Mouse (Mus musculus) left cerebral cortex, postnatal 14 days (tissue): ENCODE measurements around the gene Sptbn1. TPM values are rescaled to one million over a fixed set of nuclear protein-coding genes. Genes with fewer than 3 reads are reported as not detected.
A peak's percentile ranks its signal among the peaks of the same experiment; 100 is the strongest.

ENCODE experiments used
- DNase-seq, 2 experiments: peaks; one replicate each; pipeline ENCODE4 v3.0.0; 2021 to 2022; ENCODE audit warnings: low spot score in 2 of 2, mixed read lengths in 1 of 2
- intact Hi-C: fragments of 180-260 bp; cut with DNase I; formaldehyde crosslinking; loops from one replicate; pipeline ENCODE4 v1.15.1; 2025
- total RNA-seq, 2 experiments: library from RNA; stranded (reverse); gene quantifications; 2 replicates each; pipeline ENCODE4 v1.2.3; 2021

Gene Sptbn1
- total RNA-seq, 2 experiments from 2014 or later, result 711 to 761 TPM

DNA sequence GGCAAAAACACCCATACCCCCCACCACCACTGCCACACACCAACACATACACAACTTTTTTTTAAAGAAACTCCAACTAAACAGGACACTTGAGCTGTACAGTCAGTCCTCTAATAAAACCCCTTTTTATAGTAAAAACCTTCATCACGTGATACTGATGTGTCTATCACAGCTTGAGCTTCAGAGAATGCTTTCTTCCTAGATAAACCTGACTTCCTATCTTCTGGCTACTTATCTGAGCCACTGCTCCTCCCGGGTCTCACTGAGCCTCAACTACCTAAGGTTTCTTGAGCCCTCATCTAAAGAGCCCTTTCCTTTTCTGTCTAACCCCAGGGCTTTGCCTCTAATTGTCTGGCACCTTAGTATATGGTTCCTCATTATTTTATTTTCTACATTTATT is 113.0 kb downstream of the Sptbn1 start:
- DNase-seq, result no peak
- intact Hi-C loops, result loop anchor here (10.0 kb wide), 1 partner anchor 110 kb away; the partner anchor contains the start of gene Sptbn1

GRCm38 (mm10) chr11:30148888-30149287 is 119.1 kb downstream of the Sptbn1 start:
- no peak for DNase-seq
- intact Hi-C loops, result no loop called here

- no peak for DNase-seq
- intact Hi-C loops, result no loop called here
Measured at GRCm38 (mm10) chr11:30148378-30148777, 119.6 kb downstream of the Sptbn1 start.

GRCm38 (mm10) chr11:30147882-30148281 is 120.1 kb downstream of the Sptbn1 start:
- intact Hi-C loops, result no loop called here
- no peak for DNase-seq

DNA sequence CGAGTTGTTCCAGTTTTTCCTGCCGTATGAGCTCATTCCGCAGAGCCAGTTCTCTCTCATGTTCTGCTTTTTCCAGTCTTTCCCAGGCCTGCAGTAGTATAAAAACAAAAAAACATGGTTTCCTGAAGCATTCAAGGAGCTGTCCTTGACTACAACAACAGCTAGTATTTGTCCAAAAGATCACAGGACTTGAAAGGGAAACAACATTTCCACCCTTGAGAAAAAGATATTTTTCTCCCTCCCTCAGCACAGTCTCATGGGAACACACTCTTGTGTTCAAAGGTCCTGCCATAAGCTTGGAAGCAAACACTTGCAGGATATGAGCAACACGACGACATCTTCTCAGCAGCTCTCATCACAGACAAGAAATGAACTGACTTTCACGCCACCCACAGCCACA is 124.9 kb downstream of the Sptbn1 start:
- intact Hi-C loops, result loop anchor here (5.0 kb wide), 1 partner anchor 514 kb away; no protein-coding TSS in a partner anchor

GRCm38 (mm10) chr11:30139165-30139826 is 128.7 kb downstream of the Sptbn1 start:
- no peak for DNase-seq
- intact Hi-C loops, result loop anchor here (10.0 kb wide), 1 partner anchor 716 kb away; no protein-coding TSS in a partner anchor

More for the DNA sequence above, 124.9 kb downstream of the Sptbn1 start:
- DNase-seq, result no peak

DNA sequence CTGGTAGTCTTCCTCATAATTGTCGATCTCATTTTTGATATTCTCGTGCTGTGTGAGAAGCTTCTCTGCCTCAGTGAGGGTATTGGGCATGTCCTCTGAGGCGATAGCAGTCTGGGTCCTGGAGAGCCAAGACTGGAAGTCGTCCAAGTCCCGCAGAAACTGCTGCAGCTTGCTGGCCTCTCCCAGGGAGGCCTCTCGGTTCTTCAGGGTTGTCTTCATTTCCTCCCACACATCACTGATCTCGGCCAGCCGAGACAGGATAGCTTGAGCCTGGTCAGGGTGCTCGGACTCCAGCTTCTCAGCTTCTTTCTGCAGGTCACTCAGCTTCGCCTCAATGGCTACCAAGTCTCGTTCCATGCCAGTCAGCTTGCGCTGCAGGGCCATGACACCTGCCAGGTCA is 130.9 kb downstream of the Sptbn1 start:
- DNase-seq, result no peak
- intact Hi-C loops, result loop anchor here (10.0 kb wide), 1 partner anchor 718 kb away; no protein-coding TSS in a partner anchor

- no peak for DNase-seq
- intact Hi-C loops, result loop anchor here (10.0 kb wide), 1 partner anchor 721 kb away; no protein-coding TSS in a partner anchor
Measured at GRCm38 (mm10) chr11:30134058-30134457, 133.9 kb downstream of the Sptbn1 start.

DNA sequence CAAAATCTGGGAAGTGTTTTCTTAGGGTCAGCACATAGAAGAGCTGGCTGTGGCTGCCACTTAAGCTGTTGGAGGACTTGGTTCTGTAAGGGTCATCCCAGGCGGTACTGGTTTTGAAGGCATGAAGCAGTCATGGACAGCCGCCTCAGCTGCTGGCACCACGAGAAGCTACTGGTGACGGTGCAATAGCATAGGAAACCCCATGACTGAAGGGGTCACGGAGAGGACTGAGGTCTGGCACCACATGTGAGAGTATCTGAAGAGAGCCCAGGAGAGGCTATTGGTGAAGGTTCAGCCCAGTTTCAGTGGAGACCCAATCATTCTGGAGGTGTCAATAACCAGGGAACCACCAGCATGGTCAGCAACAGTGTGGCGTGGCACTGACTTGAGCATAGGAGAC is 135.4 kb downstream of the Sptbn1 start:
- DNase-seq, result no peak
- intact Hi-C loops, result loop anchor here (10.0 kb wide), 1 partner anchor 722 kb away; no protein-coding TSS in a partner anchor

DNA sequence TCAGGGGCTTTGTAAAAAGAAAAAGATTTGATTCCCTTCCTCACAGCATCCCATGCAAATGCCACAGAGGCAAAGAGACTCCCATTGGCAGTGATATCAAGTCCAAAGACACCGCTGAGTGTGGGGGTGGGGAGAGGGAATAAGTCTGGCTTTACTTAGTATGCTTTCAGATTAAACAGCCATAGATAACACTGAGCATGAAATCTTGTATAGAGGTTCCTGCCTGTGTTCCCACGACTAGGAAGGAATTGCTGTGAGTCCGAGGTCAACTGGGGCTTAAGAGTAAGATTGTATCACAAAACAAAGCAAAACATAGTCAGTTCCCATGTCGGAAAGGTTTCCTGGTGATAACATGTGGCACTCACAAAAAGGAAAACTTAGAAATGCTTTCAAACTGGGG is 136.3 kb downstream of the Sptbn1 start:
- intact Hi-C loops, result loop anchor here (10.0 kb wide), 1 partner anchor 723 kb away; no protein-coding TSS in a partner anchor
- no peak for DNase-seq

DNA sequence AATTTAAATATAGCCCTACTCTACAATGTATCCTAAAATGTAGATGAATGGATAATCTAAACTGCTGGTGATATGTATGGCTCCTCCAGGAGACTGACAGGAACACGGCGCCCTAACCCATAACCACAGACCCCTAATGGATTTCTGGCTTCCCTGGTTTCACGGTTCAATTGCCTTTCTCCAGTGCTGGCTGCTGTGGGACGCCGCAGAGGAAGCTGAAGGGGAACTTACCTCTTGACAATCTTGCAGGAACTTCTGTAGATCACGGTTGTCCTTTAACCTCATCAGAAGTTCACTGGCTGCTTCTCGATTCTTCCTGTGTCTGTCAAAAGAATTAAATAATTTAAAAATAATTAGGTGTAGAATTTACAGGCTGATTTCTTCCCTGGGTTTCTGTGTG is 138.6 kb downstream of the Sptbn1 start:
- DNase-seq, result no peak
- intact Hi-C loops, result loop anchor here (5.0 kb wide), 1 partner anchor 528 kb away; no protein-coding TSS in a partner anchor

GRCm38 (mm10) chr11:30126840-30127239 is 141.1 kb downstream of the Sptbn1 start:
- DNase-seq, result no peak
- intact Hi-C loops, result loop anchor here (5.0 kb wide), 1 partner anchor 530 kb away; no protein-coding TSS in a partner anchor

GRCm38 (mm10) chr11:30118038-30118437 is 149.9 kb downstream of the Sptbn1 start:
- intact Hi-C loops, result no loop called here
- no peak for DNase-seq

- DNase-seq, result peak in 1 of 2 experiments; percentile 23
- intact Hi-C loops, result no loop called here
Measured at GRCm38 (mm10) chr11:30113631-30114030, 154.3 kb downstream of the Sptbn1 start.

GRCm38 (mm10) chr11:30110634-30111033 is 157.3 kb downstream of the Sptbn1 start:
- no peak for DNase-seq
- intact Hi-C loops, result no loop called here

DNA sequence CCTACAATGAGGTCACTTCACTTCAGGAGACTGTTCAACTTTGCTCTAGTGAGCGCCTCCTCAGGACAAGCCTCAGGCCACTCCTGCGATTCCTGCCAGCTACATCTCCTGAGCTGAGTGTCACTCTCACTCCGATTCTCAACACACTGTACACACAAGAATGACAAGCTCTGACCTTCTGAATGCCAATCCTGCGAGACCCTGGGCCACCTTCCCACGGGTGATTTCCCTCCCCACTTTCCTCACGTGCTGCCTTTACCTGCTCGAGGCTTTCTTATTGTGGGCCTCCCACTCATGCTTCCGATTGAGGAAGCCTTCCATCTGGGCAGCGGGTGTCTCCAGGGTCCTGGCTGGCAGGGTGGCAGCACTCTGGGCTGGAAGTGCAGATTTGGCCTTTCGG is 163.8 kb downstream of the Sptbn1 start:
- no peak for DNase-seq
- intact Hi-C loops, result loop anchor here (5.0 to 10.0 kb wide), 2 partner anchors 82 to 721 kb away; no protein-coding TSS in a partner anchor

DNA sequence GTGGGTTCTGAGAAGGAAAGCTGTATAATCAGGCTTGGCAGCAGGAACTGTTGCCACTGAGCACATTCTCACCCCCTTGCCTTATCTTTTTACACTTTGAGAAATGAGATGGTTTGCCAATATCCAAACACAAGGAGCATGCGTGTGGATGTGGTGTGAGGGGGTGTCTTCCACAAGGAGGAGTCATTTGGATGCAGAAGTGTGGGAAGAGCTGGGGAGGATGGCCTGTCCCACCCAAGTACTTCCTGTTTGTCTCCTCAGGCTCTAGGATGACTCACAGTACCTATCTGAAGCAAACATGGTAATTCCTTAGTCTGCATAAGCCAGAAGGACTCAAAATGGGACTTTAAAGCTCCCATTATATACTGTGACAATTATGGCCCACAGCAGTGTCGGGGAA is 165.4 kb downstream of the Sptbn1 start:
- intact Hi-C loops, result loop anchor here (5.0 to 10.0 kb wide), 2 partner anchors 80 to 722 kb away; no protein-coding TSS in a partner anchor
- peak; percentile 21 to 42 for DNase-seq

DNA sequence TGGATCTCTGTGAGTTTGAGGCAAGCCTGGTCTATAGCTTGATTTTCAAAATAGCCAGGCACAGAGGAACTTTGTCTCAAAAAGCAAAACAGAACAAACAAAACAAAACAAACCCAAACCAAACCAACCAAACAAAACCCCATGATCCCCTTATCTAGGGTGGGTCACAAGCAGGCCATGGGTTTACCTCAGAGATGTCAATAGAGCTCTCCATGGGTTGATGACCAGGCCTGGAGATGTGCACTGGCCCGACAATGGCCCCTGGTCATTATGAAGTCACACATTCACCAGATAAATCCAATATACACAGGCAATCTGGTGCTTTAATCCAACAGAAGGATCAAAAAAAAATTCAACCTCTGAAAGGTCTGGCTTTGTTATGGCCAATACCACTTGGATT is 166.2 kb downstream of the Sptbn1 start:
- intact Hi-C loops, result loop anchor here (5.0 to 10.0 kb wide), 2 partner anchors 79 to 723 kb away; no protein-coding TSS in a partner anchor
- no peak for DNase-seq

DNA sequence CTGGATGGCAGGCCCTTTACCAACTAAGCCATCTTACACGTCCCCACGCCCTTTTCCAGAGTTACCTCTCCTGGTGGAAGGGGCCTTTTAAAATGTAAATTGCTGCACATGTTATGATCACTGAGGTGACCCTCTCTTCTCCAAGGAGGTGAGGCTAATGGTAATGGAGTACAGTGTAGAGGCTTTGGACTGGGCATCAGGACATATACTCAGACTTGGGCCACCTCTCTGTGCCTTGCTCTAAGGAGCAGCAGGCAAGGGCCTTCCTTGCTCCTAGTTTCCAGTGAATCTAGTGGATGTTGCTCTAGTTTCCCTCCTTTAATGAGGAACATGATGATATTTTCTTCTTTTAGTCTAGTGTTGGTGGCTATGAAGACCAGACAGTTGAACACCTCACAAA is 166.8 kb downstream of the Sptbn1 start:
- no peak for DNase-seq
- intact Hi-C loops, result loop anchor here (5.0 to 10.0 kb wide), 2 partner anchors 79 to 724 kb away; no protein-coding TSS in a partner anchor

- DNase-seq, result no peak
- intact Hi-C loops, result loop anchor here (5.0 to 10.0 kb wide), 2 partner anchors 78 to 725 kb away; no protein-coding TSS in a partner anchor
Measured at GRCm38 (mm10) chr11:30099916-30100315, 168.1 kb downstream of the Sptbn1 start.
